Mouse (Mus musculus) kidney, embryonic 15.5 days (tissue): ENCODE measurements around the gene Chd1. TPM values are rescaled to one million over a fixed set of nuclear protein-coding genes. Genes with fewer than 3 reads are reported as not detected.

Experiments
- ATAC-seq: fragments of 200-750 bp; cut with Nextera tagmentation; replicated peaks from 2 replicates; pipeline ENCODE4 v1.8.0; 2017; ENCODE audit warnings: moderate TSS enrichment; ENCODE audit not compliant: low FRiP score
- H3K27ac ChIP-seq: fragments of 300-500 bp; sonication (generic); 2 replicates; pipeline ENCODE4 v1.5.1; 2015; ENCODE audit warnings: mild to moderate bottlenecking, inconsistent platforms
- H3K27me3 ChIP-seq: fragments of 300-500 bp; sonication (generic); 2 replicates; pipeline ENCODE4 v1.6.1; 2015; ENCODE audit warnings: inconsistent platforms
- H3K36me3 ChIP-seq: fragments of 300-500 bp; sonication (generic); 2 replicates; pipeline ENCODE4 v1.6.1; 2015; ENCODE audit warnings: inconsistent platforms
- H3K4me1 ChIP-seq: fragments of 300-500 bp; sonication (generic); 2 replicates; pipeline ENCODE4 v1.6.1; 2015; ENCODE audit warnings: inconsistent platforms
- H3K4me2 ChIP-seq: fragments of 300-500 bp; sonication (generic); 2 replicates; pipeline ENCODE4 v1.6.1; 2015; ENCODE audit warnings: moderate library complexity, mild to moderate bottlenecking, inconsistent platforms
- H3K4me3 ChIP-seq: fragments of 300-500 bp; sonication (generic); replicated peaks from 2 replicates; pipeline ENCODE4 v1.5.1; 2015; ENCODE audit warnings: mild to moderate bottlenecking, inconsistent platforms
- H3K9ac ChIP-seq: fragments of 300-500 bp; sonication (generic); 2 replicates; pipeline ENCODE4 v1.6.1; 2015; ENCODE audit warnings: mild to moderate bottlenecking, inconsistent platforms
- H3K9me3 ChIP-seq: fragments of 300-500 bp; sonication (generic); replicated peaks from 2 replicates; pipeline ENCODE4 v1.6.1; 2016; ENCODE audit warnings: inconsistent platforms
- WGBS: fragments of 180-500 bp; shearing (Covaris S2); methylation state at CpG from one replicate; pipeline ENCODE4 v1.1.7; 2015; ENCODE audit warnings: mixed read lengths; 5-methylcytosine and 5-hydroxymethylcytosine counted together
- polyA plus RNA-seq: library from polyadenylated mRNA; unstranded; fragments of >200 nt; fragmentation: Nextera tagmentation; extraction: Ambion mirVana; gene quantifications from 2 replicates; pipeline ENCODE4 v1.2.1, GENCODE M21; 2015

The Chd1 gene
- polyA plus RNA-seq, result 29.5 and 30.9 TPM in 2 replicates

GRCm38 (mm10) chr17:15704475-15705300 is at the start of gene Chd1:
TSS of gene Chd1 (plus strand) at chr17:15704967.
- under 1% methylated on average over 97 of the region's 124 CpGs for WGBS
- Histone ChIP-seq H3K4me2 (peak within 1 kb of the TSS; percentile 65), H3K4me3 (peak within 1 kb of the TSS; percentile 71), H3K27ac (peak within 1 kb of the TSS; percentile 97), H3K4me1 (peaks cover 13% of the 10 kb centered on the region), H3K27me3 (no peaks in the 10 kb centered on the region), H3K9me3 (no peaks in the 10 kb centered on the region), H3K9ac (peak within 1 kb of the TSS; percentile 89), H3K36me3 (peaks cover 18% of the 10 kb centered on the region)
- peak; percentile 94 for ATAC-seq

- peak overlapping the region; percentile 11; the same call in 1 of the 2 replicates for H3K4me3 ChIP-seq
- H3K27ac ChIP-seq, result peak overlapping the region; percentile 73; the same call in 1 of the 2 replicates
- no peaks in the 10 kb centered on the region for H3K27me3 ChIP-seq
- H3K36me3 ChIP-seq, result no peaks in the 10 kb centered on the region
- H3K4me2 ChIP-seq, result peak overlapping the region; percentile 48
- H3K4me1 ChIP-seq, result peaks cover 18% of the 10 kb centered on the region
- H3K9ac ChIP-seq, result no peak overlapping the region
- 10% methylated on average over 6 of the region's 6 CpGs for WGBS
- peak; percentile 89 for ATAC-seq
- no peaks in the 10 kb centered on the region for H3K9me3 ChIP-seq
Measured at GRCm38 (mm10) chr17:15656881-15657607, 47.7 kb upstream of the Chd1 start.

- Histone ChIP-seq H3K4me3 (no peak overlapping the region), H3K9ac (no peak overlapping the region), H3K9me3 (no peaks in the 10 kb centered on the region), H3K4me1 (no peaks in the 10 kb centered on the region), H3K36me3 (no peaks in the 10 kb centered on the region), H3K4me2 (no peak overlapping the region), H3K27ac (no peak overlapping the region), H3K27me3 (no peaks in the 10 kb centered on the region)
- ATAC-seq, result no peak
- WGBS, result 56% methylated on average over 5 of the region's 5 CpGs
Measured at GRCm38 (mm10) chr17:15672870-15673269, 31.9 kb upstream of the Chd1 start.

- 36% methylated on average over 6 of the region's 6 CpGs for WGBS
- no peak for ATAC-seq
Measured at GRCm38 (mm10) chr17:15677970-15678645, 26.7 kb upstream of the Chd1 start.

GRCm38 (mm10) chr17:15679966-15680630 is 24.7 kb upstream of the Chd1 start:
- Histone ChIP-seq H3K9ac (no peak overlapping the region), H3K4me2 (no peak overlapping the region), H3K4me3 (no peak overlapping the region), H3K36me3 (no peaks in the 10 kb centered on the region), H3K9me3 (no peaks in the 10 kb centered on the region), H3K27ac (no peak overlapping the region), H3K4me1 (no peaks in the 10 kb centered on the region), H3K27me3 (no peaks in the 10 kb centered on the region)
- no peak for ATAC-seq
- 90% methylated on average over 9 of the region's 9 CpGs for WGBS

More at GRCm38 (mm10) chr17:15677970-15678645, 26.7 kb upstream of the Chd1 start:
- no peaks in the 10 kb centered on the region for H3K27me3 ChIP-seq
- no peaks in the 10 kb centered on the region for H3K36me3 ChIP-seq
- no peaks in the 10 kb centered on the region for H3K4me1 ChIP-seq
- no peak overlapping the region for H3K9ac ChIP-seq
- H3K27ac ChIP-seq, result no peak overlapping the region
- no peak overlapping the region for H3K4me2 ChIP-seq
- no peaks in the 10 kb centered on the region for H3K9me3 ChIP-seq
- no peak overlapping the region for H3K4me3 ChIP-seq

GRCm38 (mm10) chr17:15680661-15681060 is 24.1 kb upstream of the Chd1 start:
- no peak for ATAC-seq
- no peaks in the 10 kb centered on the region for H3K36me3 ChIP-seq
- WGBS, result 88% methylated on average over 4 of the region's 4 CpGs

GRCm38 (mm10) chr17:15686396-15686795 is 18.4 kb upstream of the Chd1 start:
- ATAC-seq, result no peak
- Histone ChIP-seq H3K4me2 (no peak overlapping the region), H3K4me1 (no peaks in the 10 kb centered on the region), H3K36me3 (no peaks in the 10 kb centered on the region), H3K4me3 (no peak overlapping the region), H3K27me3 (no peaks in the 10 kb centered on the region), H3K27ac (no peak overlapping the region), H3K9ac (no peak overlapping the region), H3K9me3 (no peaks in the 10 kb centered on the region)
- WGBS, result 93% methylated on average over 5 of the region's 5 CpGs

More at GRCm38 (mm10) chr17:15680661-15681060, 24.1 kb upstream of the Chd1 start:
- H3K4me1 ChIP-seq, result no peaks in the 10 kb centered on the region
- H3K4me3 ChIP-seq, result no peak overlapping the region
- no peak overlapping the region for H3K4me2 ChIP-seq
- no peak overlapping the region for H3K27ac ChIP-seq
- no peaks in the 10 kb centered on the region for H3K9me3 ChIP-seq
- H3K9ac ChIP-seq, result no peak overlapping the region
- no peaks in the 10 kb centered on the region for H3K27me3 ChIP-seq

GRCm38 (mm10) chr17:15690304-15690703 is 14.5 kb upstream of the Chd1 start:
- 68% methylated on average over 1 of the region's 1 CpGs for WGBS
- Histone ChIP-seq H3K27me3 (no peaks in the 10 kb centered on the region), H3K27ac (no peak overlapping the region), H3K4me2 (no peak overlapping the region), H3K4me3 (no peak overlapping the region), H3K9me3 (no peaks in the 10 kb centered on the region), H3K36me3 (no peaks in the 10 kb centered on the region), H3K4me1 (no peaks in the 10 kb centered on the region), H3K9ac (no peak overlapping the region)
- no peak for ATAC-seq

- no peaks in the 10 kb centered on the region for H3K4me1 ChIP-seq
- no peaks in the 10 kb centered on the region for H3K36me3 ChIP-seq
- ATAC-seq, result no peak
- no peak overlapping the region for H3K27ac ChIP-seq
- no peak overlapping the region for H3K9ac ChIP-seq
- H3K4me3 ChIP-seq, result no peak overlapping the region
- H3K27me3 ChIP-seq, result no peaks in the 10 kb centered on the region
- 74% methylated on average over 2 of the region's 2 CpGs for WGBS
- no peaks in the 10 kb centered on the region for H3K9me3 ChIP-seq
- no peak overlapping the region for H3K4me2 ChIP-seq
Measured at GRCm38 (mm10) chr17:15695566-15695965, 9.2 kb upstream of the Chd1 start.

GRCm38 (mm10) chr17:15698956-15699355 is 5.8 kb upstream of the Chd1 start:
- no peak for ATAC-seq
- Histone ChIP-seq H3K4me1 (peaks cover 3% of the 10 kb centered on the region), H3K9ac (no peak overlapping the region), H3K4me2 (no peak overlapping the region), H3K27ac (no peak overlapping the region), H3K9me3 (no peaks in the 10 kb centered on the region), H3K4me3 (no peak overlapping the region), H3K27me3 (no peaks in the 10 kb centered on the region), H3K36me3 (no peaks in the 10 kb centered on the region)
- WGBS, result 82% methylated on average over 3 of the region's 3 CpGs

GRCm38 (mm10) chr17:15701505-15701904 is 3.3 kb upstream of the Chd1 start:
- ATAC-seq, result no peak
- WGBS, result 87% methylated on average over 5 of the region's 5 CpGs
- H3K4me1 ChIP-seq, result peaks cover 7% of the 10 kb centered on the region
- no peak overlapping the region for H3K9ac ChIP-seq
- no peak overlapping the region for H3K27ac ChIP-seq
- H3K9me3 ChIP-seq, result no peaks in the 10 kb centered on the region
- no peak overlapping the region for H3K4me3 ChIP-seq
- H3K36me3 ChIP-seq, result no peaks in the 10 kb centered on the region
- no peaks in the 10 kb centered on the region for H3K27me3 ChIP-seq
- H3K4me2 ChIP-seq, result no peak overlapping the region
